Mouse (Mus musculus) liver, embryonic 14.5 days (tissue): ENCODE measurements around the gene Iqch.

Source experiments
- CTCF ChIP-seq: IDR thresholded peaks from 2 replicates; pipeline ENCODE4 v1.5.1; 2016; ENCODE audit warnings: antibody characterized with exemption, low read depth, control low read depth
- EP300 ChIP-seq: IDR thresholded peaks from 2 replicates; pipeline ENCODE4 v1.6.1; 2016; ENCODE audit warnings: antibody characterized with exemption, low read depth

DNA sequence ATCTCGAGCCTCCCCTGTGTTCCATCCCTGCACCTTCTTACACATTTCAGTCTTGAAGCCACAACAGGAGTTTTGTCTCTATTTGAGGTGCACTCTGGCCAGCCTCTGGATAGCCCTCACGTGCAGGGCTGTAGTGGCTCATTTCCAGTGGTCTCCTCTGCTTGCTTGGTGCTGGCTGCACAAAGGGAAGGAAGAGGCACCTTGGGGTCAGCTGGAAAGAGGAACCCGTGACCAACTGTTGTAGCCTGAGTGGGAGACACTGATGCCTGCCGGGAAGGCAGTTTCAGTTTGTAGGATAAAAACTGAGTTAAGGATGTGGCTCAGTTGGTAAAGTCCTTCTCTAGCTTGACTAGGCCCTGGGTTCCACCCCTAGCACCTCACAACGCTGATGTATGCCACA lies 9.7 kb upstream of the Iqch start:
- no peak for TF ChIP-seq CTCF
- TF ChIP-seq EP300, result no peak
